Mouse (Mus musculus) heart, postnatal 25 days (tissue): Measurements from ENCODE around the gene Pgls. TPM values are rescaled to one million over a fixed set of nuclear protein-coding genes. Genes with fewer than 3 reads are reported as not detected.
A peak's percentile ranks its signal among the peaks of the same experiment; 100 is the strongest.

ENCODE experiments used
- DNase-seq: peaks from one replicate; pipeline ENCODE4 v3.0.0; 2022; ENCODE audit warnings: low spot score
- intact Hi-C: fragments of 180-260 bp; cut with DNase I; formaldehyde crosslinking; loops from one replicate; pipeline ENCODE4 v1.15.1; 2025
- total RNA-seq, 2 experiments: library from RNA; stranded (reverse); gene quantifications; 2 replicates each; pipeline ENCODE4 v1.2.3; 2021

The Pgls gene
- total RNA-seq, 2 experiments from 2014 or later, result 68.1 to 75.9 TPM

DNA sequence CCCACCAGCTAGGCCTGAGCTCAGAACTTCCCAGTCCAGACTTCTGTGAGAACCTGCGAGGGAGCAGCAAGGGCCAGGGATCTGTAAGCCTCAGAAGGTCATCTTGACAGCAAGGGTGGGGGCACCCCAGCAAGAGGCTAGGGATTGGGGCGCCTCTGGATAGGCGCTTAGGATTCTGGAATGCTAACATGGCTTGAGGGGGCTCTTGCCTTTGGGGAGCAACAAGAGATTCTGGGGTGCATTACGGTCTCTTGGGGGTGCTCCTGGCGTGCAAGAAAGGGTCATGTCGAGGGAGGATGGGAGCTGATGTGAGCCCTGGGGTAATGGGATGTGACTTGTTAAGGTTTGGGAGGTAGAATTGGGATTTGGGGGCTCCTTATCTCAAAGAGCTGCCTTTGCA lies 23.0 kb upstream of the Pgls start:
- intact Hi-C loops, result no loop called here
- DNase-seq, result no peak

DNA sequence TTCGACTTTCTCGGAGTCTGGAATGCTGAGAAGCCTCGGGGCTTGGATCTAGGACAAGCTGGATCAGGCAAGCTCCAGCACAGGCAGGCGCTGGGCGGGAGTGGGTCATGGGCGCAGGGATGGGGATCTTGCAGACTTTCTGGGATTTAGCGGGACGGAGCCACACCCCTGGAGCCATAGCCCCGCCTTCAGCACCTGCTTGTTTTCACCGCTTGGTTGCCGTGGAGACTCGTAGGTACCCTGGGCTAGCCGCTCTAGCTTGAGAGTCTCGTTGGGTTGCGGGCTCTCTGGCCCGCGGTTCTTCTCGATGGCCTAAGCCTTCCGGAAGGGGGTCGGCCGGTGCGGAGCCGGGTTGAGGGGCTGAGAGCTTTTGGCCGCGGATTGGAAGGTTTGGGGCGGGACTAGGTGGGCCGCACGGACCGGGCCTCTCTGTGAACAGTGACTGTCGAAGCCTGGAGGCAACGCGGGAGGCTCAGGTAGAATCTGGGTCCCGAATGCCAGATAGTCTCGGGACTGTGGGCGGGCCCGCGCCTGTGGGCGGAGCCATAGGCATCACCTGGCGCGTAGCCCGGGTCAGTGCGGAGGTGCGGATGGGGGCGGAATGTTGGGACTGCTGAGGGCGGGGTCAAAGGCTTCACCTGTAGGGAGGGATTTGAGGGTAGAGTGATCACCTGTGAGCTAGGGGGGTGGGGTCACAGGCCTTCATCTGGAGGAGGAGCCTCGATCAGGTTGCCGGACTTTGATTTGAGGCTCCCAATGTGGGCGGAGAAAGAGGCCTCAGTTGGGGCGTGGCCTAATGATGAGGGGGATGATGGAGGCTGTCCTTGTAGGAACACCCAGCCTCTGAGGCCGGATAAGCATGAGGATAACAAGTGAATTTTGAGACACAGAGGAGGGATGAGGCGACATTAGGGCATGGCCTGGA lies 22.3 kb upstream of the Pgls start:
- intact Hi-C loops, result no loop called here
- peak; percentile 74 for DNase-seq

DNA sequence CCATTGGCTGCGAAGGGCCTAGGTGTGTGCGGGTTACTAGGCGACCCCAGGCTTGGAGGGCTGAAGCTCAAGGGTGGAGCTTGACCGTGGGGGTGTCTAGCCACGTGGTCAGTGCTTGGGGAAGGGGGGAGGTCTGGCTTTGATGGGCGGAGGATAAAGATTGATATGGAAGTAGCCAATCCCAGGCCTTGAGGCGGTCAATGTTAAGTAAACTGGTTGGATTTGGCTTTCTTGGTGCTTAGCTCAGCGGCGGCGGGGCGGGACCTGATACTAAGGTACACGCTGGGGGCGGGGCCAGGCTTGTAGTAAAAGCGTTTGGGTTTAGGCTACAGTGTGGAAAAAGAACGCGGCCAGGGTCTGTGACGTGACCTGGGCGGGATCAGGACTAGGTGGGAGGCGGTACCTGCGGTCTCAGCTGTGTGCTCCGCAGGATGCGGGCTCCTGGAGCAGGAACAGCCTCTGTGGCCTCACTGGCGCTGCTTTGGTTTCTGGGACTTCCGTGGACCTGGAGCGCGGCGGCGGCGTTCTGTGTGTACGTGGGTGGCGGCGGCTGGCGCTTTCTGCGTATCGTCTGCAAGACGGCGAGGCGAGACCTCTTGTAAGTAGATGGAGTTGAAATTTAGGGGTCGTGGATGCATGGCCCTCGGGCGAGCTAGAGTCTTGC lies 21.6 kb upstream of the Pgls start:
- DNase-seq, result peak; percentile 80
- intact Hi-C loops, result no loop called here

DNA sequence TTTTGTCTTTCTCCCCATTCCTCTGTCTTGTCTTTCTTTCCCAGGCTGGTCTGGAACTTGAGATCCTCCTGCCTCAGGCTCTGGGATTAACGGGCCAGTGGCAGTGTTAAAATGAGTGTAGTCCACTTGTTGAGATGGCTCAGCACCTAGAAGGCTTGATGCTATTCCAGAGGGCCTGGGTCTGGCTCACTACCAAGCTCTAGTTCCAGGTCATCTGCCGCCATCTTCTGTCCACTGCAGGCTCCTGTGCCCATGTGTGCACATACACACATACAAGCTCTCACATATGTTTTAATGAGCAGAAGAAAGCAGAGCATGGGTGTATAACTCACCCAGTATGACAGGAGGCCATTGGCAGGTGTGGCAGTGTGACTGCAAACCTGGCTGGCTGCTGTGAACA lies 19.9 kb upstream of the Pgls start:
- intact Hi-C loops, result no loop called here
- DNase-seq, result no peak

DNA sequence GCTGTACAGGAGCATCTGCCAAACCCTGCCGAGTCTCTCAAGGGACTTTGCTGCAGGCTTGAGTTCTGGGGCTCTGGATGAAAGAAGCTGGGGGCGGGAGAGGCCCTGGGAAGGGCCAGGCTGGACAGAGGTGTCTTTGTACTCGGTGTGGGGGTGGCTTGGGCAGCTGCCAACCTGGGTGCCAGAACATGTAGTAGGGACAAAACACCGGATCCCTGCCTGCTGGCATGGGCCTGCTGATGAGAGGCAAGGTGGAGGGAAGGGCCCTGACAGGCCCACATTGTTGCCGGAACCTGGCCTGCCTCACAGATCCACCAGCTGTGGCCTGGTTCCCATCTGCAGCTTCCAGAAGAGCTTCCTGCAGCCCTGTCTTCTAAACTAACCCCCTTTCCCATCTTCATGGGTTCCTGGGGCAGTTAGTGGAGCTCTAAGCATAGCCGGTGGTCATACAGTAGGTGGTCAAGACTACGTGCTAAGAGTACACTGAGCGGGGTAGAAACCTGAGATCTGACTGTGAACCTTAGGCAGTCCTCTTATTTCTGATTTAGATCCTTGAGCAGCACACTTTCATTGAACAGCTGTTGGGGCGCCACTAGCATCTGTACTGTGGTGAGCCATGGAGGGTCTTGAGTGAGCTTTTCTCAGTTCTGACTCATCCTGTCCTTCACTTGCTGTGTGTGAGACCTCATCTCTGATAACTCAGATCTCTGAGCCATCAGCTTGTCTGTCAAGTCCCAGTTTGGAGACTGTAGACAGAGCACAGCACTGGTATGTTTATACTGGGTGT lies 18.9 kb upstream of the Pgls start:
- intact Hi-C loops, result no loop called here
- peak; percentile 67 for DNase-seq

DNA sequence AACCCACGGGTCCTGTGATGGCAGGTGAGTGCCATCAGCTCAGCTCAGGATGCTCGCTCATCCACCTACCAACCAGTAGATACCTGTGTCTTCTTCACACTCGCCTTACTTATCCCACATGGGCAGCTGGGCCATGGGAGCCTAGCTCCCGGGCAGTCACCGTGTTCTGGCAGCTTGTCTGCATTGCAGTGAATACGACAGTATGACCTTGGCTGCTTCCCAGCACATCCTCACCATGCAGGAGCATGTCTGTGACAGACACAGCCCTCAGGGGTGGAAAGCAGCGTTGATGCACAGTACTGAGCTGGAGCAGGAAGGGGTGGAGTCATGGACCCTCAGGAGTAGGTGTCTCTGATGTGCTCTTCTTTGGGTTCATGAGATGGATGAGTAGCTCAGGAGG lies 17.6 kb upstream of the Pgls start:
- intact Hi-C loops, result no loop called here

DNA sequence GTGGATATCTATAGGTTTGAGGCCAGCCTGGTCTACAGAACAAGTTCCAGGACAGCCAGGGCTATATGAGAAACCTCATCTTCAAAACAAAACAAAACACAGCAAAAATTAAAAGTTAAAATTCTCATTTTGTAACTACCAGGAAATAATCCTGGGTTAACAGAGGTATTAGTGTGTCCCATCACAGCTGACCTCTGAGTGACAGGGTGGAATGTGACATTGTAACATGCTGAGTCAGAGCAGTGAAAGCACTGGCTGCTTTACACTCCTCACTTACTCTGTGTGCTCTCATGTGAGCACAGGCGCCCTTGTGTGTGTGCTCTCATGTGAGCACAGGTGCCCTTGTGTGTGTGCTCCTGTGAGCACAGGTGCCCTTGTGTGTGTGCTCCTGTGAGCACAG lies 17.0 kb upstream of the Pgls start:
- intact Hi-C loops, result no loop called here
- no peak for DNase-seq

More for the DNA sequence above, 17.6 kb upstream of the Pgls start:
- no peak for DNase-seq

DNA sequence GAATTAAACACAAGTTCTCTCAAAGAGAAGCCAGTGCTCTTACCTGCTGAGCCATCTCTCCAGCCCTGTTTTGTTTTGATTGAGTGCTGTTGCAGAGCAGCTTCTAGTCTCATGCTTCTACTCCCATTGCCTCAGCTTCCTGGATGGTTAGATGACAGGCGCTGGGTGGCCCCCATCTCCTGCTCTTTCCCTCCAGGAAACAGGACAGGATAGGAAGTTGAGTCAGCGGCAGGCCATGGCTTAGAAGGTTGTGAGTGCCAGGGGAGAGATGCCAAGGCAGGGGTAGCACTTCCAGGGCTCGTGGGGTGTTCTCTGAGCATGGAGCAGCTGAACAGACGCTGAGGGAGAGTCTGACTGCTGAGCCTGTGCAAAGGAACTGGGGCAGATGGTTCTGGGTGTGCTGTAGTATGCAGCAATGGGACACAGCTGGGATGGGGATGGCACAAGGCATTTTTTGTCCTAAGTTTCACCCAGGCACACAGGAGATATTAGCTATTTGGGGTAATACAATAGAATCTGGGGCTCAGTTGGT lies 14.1 kb upstream of the Pgls start:
- intact Hi-C loops, result no loop called here
- no peak for DNase-seq

DNA sequence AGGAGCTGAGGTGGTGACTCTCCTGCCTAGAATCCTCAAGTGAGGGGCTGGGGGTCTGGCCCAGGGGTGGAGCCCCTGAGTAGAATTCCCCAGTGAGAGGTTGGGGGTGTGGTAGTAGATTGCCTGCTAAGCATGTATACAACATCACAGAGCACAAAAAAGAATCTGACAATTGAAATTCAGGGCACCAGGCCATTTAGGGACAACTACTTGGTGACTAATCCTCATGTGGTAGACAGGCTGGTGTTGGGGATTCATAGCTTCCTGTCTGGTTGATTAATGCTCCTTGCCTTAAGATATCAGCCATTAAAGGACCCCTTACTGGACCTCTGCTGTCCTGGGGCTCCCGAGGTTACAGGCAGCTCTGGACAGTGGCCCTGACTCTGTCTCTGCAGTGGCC lies 13.0 kb upstream of the Pgls start:
- intact Hi-C loops, result no loop called here

DNA sequence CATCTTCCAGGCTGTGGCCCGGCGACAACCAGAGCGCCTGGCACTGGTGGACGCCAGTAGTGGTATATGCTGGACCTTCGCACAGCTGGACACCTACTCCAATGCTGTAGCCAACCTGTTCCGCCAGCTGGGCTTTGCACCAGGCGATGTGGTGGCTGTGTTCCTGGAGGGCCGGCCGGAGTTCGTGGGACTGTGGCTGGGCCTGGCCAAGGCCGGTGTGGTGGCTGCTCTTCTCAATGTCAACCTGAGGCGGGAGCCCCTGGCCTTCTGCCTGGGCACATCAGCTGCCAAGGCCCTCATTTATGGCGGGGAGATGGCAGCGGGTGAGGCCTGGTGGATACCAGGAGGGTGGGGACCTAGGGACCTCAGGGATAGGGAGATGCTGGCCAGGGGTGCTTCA lies 12.5 kb upstream of the Pgls start:
- intact Hi-C loops, result no loop called here

More for the DNA sequence above, 13.0 kb upstream of the Pgls start:
- DNase-seq, result no peak

DNA sequence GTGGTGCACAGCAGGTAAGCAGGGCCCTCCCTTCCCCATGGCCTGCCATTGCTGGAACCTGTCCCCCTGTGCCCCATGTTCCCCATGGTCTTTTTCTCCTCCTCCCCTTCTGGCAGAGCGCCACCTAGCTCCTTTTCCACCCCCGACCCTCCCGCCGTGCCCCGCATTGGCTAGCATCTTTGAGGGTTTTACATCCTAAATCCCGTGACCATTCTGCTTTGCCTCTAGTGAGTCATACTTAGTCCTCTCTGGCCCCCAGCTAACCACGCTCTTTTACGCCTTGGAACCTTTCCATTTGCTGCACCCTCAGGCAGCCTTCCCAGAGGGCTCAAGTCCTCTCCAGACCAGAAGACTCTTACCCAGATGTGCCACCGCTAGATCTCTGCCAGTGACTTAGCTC lies 11.8 kb upstream of the Pgls start:
- no peak for DNase-seq
- intact Hi-C loops, result no loop called here

More for the DNA sequence above, 12.5 kb upstream of the Pgls start:
- DNase-seq, result no peak

DNA sequence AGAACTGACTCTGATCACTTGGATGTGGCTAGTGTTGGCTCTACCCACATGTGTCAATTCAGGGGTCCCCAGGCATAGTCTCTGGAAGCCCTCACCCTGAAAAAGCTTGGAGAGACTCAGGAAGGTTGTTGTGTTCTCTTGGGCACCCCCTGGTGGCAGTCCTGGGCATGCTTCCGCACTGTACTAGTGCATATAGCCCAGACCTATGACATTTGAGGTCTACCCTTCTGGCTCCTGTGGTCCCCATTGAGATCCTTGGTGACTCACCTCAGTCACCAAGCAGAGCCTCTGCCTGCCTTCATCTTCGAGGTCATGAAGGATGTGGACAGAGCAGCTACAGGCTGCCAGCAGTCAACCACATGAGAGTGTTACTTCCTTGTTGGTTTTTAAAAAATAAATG lies 5.1 kb upstream of the Pgls start:
- DNase-seq, result no peak
- intact Hi-C loops, result loop anchor here (2.0 kb wide), 1 partner anchor 74 kb away; no protein-coding TSS in a partner anchor

DNA sequence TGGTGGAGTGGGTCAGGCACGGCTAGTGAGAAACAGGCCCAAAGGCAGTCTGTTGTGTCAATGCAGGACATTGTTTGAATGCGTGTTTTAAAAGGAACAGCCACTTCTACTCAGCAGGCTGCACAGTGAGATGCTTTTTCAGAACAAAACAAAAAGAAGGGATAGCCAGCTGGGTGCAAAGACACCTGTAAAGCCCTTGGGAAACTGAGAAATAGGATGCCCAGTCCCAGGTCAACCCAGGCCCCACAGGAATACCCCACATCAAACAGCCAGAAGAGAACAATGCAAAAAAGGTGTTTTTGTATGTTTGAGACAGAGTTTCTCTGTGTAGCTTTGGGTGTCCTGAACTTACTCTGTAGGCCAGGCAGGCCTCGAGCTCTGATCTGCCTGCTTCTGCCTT lies 3.2 kb upstream of the Pgls start:
- intact Hi-C loops, result no loop called here
- DNase-seq, result no peak

DNA sequence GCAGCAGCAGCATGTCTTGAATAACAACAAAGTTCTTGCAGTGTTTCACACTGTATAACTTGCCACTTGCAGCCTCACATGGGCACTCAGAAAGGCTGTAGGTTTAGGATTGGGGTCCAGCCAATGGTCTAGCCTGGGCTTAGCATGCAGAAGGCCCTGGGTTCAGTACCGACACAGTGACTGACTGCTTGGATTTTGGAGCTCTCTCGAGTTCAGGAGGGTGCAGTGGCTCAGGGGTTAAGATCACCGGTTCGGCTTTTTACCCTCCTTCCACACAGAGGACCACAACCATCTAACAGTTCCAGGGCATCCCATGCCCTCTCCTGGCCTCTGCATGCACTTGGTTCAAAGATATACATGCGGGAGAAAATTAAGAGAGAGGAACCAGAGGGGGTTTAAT lies 959 bp upstream of the Pgls start:
- no peak for DNase-seq
- intact Hi-C loops, result no loop called here

DNA sequence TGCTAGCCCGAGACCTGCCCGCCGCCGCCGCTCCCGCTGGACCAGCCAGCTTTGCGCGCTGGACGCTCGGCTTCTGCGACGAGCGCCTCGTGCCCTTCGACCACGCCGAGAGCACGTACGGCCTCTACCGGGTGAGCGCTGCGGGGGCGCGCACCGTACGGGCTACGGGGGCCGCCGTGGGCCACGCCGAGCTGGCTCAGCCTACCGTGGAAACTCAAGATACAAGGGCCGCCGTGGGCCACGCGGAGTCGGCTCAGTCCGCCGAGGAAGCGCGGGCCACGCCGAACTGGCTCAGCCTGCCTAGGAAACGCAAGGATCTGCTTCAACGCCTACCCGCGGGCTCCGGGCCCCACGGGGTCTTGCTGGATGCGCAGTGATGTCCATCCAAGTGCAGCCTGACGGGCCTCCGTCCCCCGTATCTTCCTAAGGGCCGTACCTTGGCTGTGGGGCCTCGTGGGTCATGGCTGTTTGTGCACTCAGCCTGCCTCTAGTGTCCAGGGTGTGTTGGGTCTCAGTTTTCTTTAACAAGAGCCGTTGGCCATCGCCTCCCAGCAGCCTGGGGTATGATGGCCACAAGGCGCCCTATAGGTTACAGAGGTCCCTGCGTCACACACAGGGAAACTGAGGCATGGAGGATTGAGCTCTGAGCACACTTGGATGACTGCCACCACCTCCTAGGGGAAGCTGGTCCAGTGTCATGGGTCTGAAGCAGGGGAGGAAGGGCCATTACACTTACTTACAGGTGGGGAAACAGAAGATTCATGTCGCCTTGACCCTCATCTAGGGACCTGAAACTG lies 596 bp downstream of the Pgls start:
- intact Hi-C loops, result no loop called here

DNA sequence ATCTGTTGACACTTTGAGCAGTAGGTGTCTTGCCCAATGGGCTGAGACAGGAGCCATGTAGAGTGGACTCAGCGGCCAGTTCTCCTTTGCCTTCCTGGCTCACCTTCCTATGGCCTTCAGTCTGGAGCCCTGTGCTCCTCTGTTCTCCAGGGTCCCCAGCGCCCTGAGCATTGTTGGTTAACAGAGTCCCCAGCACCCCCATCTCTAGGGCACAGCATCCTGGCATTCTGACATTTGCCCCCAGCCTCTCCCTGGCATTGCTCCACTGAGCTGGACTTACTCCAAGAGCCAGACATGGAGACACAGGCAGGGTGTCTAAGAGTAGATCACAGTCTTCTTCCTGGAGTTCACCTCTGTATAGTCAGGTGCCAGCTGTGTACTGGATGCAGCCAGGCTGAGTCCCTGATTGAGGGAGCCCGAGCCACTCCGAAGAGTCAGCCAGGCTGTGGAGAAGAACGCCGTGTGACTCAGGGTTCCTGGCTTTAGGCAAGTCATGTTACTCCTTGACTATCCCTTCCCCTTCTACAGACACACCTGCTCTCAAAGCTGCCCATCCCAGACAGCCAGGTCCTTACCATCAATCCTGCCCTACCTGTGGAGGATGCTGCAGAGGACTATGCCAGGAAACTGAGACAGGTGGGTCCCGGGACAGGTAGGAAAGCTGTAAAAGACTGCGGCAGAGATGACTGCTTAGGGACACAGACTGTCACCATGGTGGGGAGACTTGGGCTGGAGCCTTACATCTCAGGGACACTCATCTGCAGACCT lies 1.8 kb downstream of the Pgls start:
- DNase-seq, result no peak
- intact Hi-C loops, result no loop called here

More for the DNA sequence above, 596 bp downstream of the Pgls start:
- peak; percentile 64 for DNase-seq

DNA sequence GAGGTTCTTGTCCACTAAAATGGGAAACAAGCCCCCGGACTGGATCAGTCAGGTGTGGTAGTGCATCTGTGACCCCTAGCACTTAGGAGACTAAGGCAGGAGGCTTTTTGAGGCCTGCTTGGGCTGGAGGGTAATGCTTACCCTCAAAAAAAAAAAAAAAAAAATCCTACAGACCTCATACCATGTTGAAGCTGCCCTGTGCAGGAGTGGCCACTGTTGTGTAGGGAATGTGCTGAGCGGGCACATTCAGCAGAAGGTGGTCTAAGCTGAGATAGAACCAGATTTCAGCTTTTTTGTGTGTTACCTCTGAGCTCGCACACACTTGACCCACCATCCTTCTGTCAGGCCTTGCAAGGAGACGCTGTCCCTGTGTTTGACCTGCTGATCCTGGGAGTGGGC lies 2.3 kb downstream of the Pgls start:
- intact Hi-C loops, result no loop called here
- DNase-seq, result no peak

DNA sequence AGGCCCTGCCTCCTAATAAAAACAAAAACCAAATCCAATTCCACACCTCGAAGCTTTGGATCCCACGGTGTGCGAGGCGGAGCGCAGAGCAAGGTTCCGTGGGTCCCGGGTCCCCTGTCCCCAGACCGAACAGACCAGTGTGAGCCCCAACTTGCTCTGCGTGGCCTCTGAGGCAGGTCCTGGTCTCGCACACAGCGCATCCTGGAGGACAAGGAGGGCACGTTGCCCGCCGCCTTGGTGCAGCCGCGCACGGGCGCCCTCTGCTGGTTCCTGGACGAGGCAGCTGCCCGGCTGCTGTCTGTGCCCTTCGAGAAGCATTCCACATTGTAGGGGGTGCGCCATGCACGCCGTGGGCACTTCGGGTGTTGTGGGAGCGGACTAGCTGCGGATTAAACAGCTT lies 3.9 kb downstream of the Pgls start:
- DNase-seq, result peak; percentile 68
- intact Hi-C loops, result loop anchor here (1.0 to 5.0 kb wide), 4 partner anchors 35 to 155 kb away; no protein-coding TSS in a partner anchor

DNA sequence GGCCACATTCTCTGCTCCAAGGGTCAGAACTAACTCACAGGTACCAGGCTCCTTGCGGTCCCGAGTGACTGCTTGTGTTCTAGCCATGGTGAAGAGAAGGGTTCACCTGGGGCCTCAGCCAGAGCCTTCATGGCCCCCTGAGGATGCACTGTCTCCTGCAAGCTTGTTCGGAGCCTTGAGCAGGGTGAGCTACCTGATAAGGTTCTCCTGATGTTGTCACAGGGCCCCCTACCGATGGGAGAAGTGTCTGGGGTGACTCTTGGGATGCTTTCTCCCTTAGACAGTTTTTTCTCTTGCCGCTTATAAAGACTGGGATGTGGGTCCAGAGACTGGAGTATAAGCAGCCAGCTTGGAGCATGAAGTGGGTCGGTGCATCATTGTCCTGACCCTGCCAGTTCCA lies 4.4 kb downstream of the Pgls start:
- DNase-seq, result no peak
- intact Hi-C loops, result loop anchor here (1.0 to 5.0 kb wide), 4 partner anchors 35 to 156 kb away; no protein-coding TSS in a partner anchor
